Mouse (Mus musculus): ENCODE data around the gene Gdf9.
"Not testable (repeated sequence)": the region's sequence is repeated elsewhere in the genome, so short reads cannot be mapped to it uniquely, and the experiment has no call there.

- not testable (repeated sequence) for TF ChIP-seq TAL1, GATA1 (IDR thresholded peaks at IDR 0.05; ENCODE audit: low read length)
Measured at GRCm38 (mm10) chr11:53426914-53427313, 3.9 kb upstream of the Gdf9 start.

All from erythroblast, embryonic 14.5 days (primary cell).